Comparison of ENCODE assay signal across 10 mouse cellular contexts in the genomic region with DNA sequence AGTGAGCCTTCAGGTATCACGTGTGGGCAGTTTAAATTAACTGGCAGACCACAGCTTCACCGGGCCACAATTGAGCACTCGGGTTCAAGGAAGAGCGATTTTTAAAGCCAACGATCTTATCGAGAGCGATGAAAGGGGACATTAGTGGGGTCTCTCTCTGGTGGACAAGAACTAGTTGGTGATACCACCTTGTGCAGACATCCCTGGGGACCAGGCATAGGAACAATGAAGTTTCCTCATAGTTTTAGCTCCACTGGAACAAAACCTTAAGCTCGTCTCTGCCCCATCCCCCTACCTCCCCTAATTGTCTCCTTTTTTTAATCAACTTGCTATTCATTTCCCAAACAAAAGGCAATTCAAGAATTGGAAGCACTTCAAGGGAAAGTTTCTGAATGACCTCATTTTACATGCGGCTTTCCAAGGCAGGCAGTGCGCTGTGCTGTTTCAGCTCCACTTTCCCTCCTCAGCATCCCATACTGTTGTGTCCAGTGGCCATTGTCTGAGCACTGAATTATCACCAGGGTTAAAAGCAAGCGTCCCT.
A peak's percentile ranks its signal among the peaks of the same experiment; 100 is the strongest.
DNase-seq lines count a peak whose midpoint lies in the region; ATAC-seq and TF ChIP-seq lines count a peak whose summit lies in the region.
"Had no signal": no experiment of that assay in that cellular context is flagged by ENCODE, and none has a peak within 500 bp of the region (broad histone marks: within the 10 kb centered on the region; RNA-seq: fewer than 3 reads in every experiment).

No protein-coding gene starts in this region.

- H3K4me3 ChIP-seq in cerebellum, adult 2 months (replicated peaks; ENCODE audit: insufficient read depth, low read depth, low read length): peak overlapping the region; percentile 18
- H3K4me3 ChIP-seq in embryonic facial prominence, embryonic 13.5 days: peak overlapping the region; percentile 9; the same call in 1 of the 2 replicates
- H3K4me3 ChIP-seq in limb, embryonic 13.5 days: peak overlapping the region; percentile 3
- no peak overlapping the region for H3K4me3 ChIP-seq in kidney, embryonic 16.5 days (ENCODE audit: low read length)

- DNase-seq in cerebellum, adult 2 months: peak; percentile 45 to 56
- DNase-seq in cerebellum, adult 11 months: no peak
- DNase-seq in ES-CJ7 (ENCODE audit: low read depth, low spot score): peak; percentile 18
- DNase-seq in left cerebral cortex, adult 18-20 months (ENCODE audit: low spot score in 2 of 2): no peak
- no peak for DNase-seq in lung, adult 18-20 months

- no peak for TF ChIP-seq POLR2A in cerebellum, adult 2 months (IDR thresholded peaks at IDR 0.05; ENCODE audit: borderline replicate concordance, insufficient read depth, low read length)

- H3K27me3 ChIP-seq in cerebellum, adult 2 months (ENCODE audit: control insufficient read depth, insufficient read depth, low read length): no peaks in the 10 kb centered on the region
- H3K27me3 ChIP-seq in embryonic facial prominence, embryonic 13.5 days: peaks cover 46% of the 10 kb centered on the region
- peaks cover 30% of the 10 kb centered on the region for H3K27me3 ChIP-seq in limb, embryonic 13.5 days
- peaks cover 9% of the 10 kb centered on the region for H3K27me3 ChIP-seq in kidney, embryonic 16.5 days (ENCODE audit: insufficient read depth, low read length)

- ATAC-seq in embryonic facial prominence, embryonic 13.5 days (ENCODE audit: insufficient number of reproducible peaks, insufficient read depth, low FRiP score, low TSS enrichment, low read depth): no peak
- ATAC-seq in limb, embryonic 13.5 days (ENCODE audit: low FRiP score, low read depth): no peak
- ATAC-seq in kidney, embryonic 16.5 days (ENCODE audit: low FRiP score, low TSS enrichment): no peak

- no peak for TF ChIP-seq CTCF in cerebellum, adult 2 months (IDR thresholded peaks at IDR 0.05; ENCODE audit: borderline replicate concordance, insufficient read depth, low read depth, low read length)

- peak overlapping the region; percentile 74 for H3K27ac ChIP-seq in cerebellum, adult 2 months (ENCODE audit: insufficient read depth, low read length)
- no peak overlapping the region for H3K27ac ChIP-seq in embryonic facial prominence, embryonic 13.5 days
- no peak overlapping the region for H3K27ac ChIP-seq in limb, embryonic 13.5 days
- H3K27ac ChIP-seq in kidney, embryonic 16.5 days (ENCODE audit: low read length): no peak overlapping the region
- H3K27ac ChIP-seq: stomach, postnatal 0 days had no signal

- no peak overlapping the region for H3K9ac ChIP-seq in embryonic facial prominence, embryonic 13.5 days
- 0 out of 2 replicates have a peak overlapping the region, but pooled peaks have one; percentile 14 for H3K9ac ChIP-seq in limb, embryonic 13.5 days
- H3K9ac ChIP-seq in kidney, embryonic 16.5 days (replicated peaks; ENCODE audit: low read length): no peak overlapping the region

- no peaks in the 10 kb centered on the region for H3K9me3 ChIP-seq in embryonic facial prominence, embryonic 13.5 days
- H3K9me3 ChIP-seq in limb, embryonic 13.5 days: no peaks in the 10 kb centered on the region
- H3K9me3 ChIP-seq in kidney, embryonic 16.5 days (ENCODE audit: low read length): no peaks in the 10 kb centered on the region

- H3K4me1 ChIP-seq in cerebellum, adult 2 months (ENCODE audit: control insufficient read depth, insufficient read depth, low read length): peaks cover 4% of the 10 kb centered on the region; the same call in 1 of the 2 replicates
- peaks cover 19% of the 10 kb centered on the region for H3K4me1 ChIP-seq in embryonic facial prominence, embryonic 13.5 days
- H3K4me1 ChIP-seq in limb, embryonic 13.5 days: peaks cover 20% of the 10 kb centered on the region
- H3K4me1 ChIP-seq in kidney, embryonic 16.5 days (ENCODE audit: insufficient read depth, low read length): peaks cover 7% of the 10 kb centered on the region

- 5% methylated on average over 11 of the region's 11 CpGs for WGBS in cerebellum, adult 2 months
- WGBS in embryonic facial prominence, embryonic 13.5 days: 10% methylated on average over 11 of the region's 11 CpGs
- WGBS in limb, embryonic 13.5 days: 26% methylated on average over 11 of the region's 11 CpGs
- WGBS in kidney, embryonic 16.5 days: 28% methylated on average over 11 of the region's 11 CpGs

- H3K36me3 ChIP-seq in embryonic facial prominence, embryonic 13.5 days: no peaks in the 10 kb centered on the region
- H3K36me3 ChIP-seq in limb, embryonic 13.5 days: no peaks in the 10 kb centered on the region
- no peaks in the 10 kb centered on the region for H3K36me3 ChIP-seq in kidney, embryonic 16.5 days (ENCODE audit: insufficient read depth, low read length)

- peak overlapping the region; percentile 31 for H3K4me2 ChIP-seq in embryonic facial prominence, embryonic 13.5 days
- peak overlapping the region; percentile 47 for H3K4me2 ChIP-seq in limb, embryonic 13.5 days (replicated peaks)
- no peak overlapping the region for H3K4me2 ChIP-seq in kidney, embryonic 16.5 days (replicated peaks; ENCODE audit: low read depth, low read length)
- H3K4me2 ChIP-seq: liver, embryonic 11.5 days had no signal

Comparison
In these comparisons a context has a peak if more than half of its experiments do, and no peak if none do; other contexts are left out.
1. DNase-seq: peak in cerebellum, adult 2 months (2 of 2) and ES-CJ7 (single experiment); none in cerebellum, adult 11 months (single experiment), left cerebral cortex, adult 18-20 months (0 of 2) and lung, adult 18-20 months (0 of 2).